Mouse (Mus musculus): ENCODE measurements at regions not wholly inside any gene's neighbourhood (a gene's known extent, or its start where the extent isn't known, plus 50 kb on each side); places are given as distances from the start of the nearest gene placed in this dataset.

- peak; percentile 29 for DNase-seq (ENCODE audit: low spot score)
These were observed 137.4 kb downstream of the Kitl start for GRCm38 (mm10) chr10:100152821-100153220.

DNA sequence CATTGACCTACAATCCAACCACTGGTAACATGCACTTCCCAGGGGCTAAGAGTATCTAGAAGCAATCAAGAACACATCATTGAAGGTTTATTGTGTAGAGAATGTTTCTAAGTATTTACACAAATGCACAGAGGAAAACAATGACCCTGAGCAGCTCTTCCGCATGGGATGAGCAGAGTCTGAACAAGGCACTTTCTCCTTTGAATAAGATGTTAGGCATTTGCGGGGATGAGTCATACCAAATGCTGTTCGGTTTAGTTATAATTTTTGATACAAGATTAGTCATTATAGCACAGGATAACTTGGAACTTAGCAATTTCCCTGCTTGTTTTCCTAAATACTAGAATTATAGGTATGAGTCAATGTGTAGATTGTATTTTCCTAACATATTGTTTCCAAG is 137.9 kb downstream of the Kitl start:
- DNase-seq (ENCODE audit: low spot score), result no peak

- DNase-seq (ENCODE audit: low spot score), result no peak
These were observed 140.1 kb downstream of the Kitl start for GRCm38 (mm10) chr10:100155566-100155965.

GRCm38 (mm10) chr10:100159843-100160531 is 144.6 kb downstream of the Kitl start:
- DNase-seq (ENCODE audit: low spot score), result peak; percentile 4

DNA sequence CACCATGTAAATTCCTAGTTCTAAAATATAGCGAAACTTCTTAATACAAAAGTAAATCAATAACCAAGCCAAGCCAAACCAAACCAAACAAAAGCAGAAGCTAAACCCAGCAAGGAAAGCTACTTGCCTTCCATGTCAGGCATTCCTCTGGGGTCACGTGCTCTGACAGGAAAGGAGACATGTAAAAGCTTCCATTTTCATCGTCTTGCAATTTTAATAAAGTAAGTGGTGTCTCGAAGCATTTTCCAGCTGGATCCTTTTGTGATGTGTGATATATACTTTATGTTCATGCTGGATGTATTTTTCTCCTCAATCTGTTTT is 145.1 kb downstream of the Kitl start:
- DNase-seq (ENCODE audit: low spot score), result no peak

GRCm38 (mm10) chr10:100161117-100161516 is 145.7 kb downstream of the Kitl start:
- DNase-seq (ENCODE audit: low spot score), result no peak

DNA sequence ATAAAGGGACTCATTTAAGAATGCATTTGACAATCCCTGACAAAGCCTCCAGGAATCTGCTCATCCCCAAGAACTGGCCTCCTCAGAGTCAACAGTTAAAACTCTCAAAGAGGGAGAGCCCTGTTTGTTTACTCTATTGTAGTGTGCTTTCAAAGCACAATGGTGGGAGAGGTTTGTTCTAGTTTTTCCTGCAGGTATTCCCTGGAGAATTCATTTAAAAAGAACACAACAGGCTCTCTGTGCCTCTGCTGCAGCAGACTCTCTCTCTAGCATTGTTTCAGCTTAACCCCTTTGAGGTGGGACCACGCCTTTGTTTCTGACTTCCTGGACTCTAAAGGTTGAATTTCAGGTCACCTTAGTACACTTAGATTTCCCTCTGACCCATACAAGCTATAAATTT is 149.1 kb downstream of the Kitl start:
- no peak for DNase-seq (ENCODE audit: low spot score)

GRCm38 (mm10) chr10:100170836-100171235 is 155.4 kb downstream of the Kitl start:
- DNase-seq (ENCODE audit: low spot score), result no peak

- DNase-seq (ENCODE audit: low spot score), result no peak
These were observed 137.8 kb upstream of the Gm4301 start for GRCm38 (mm10) chr10:100197673-100198072.

DNA sequence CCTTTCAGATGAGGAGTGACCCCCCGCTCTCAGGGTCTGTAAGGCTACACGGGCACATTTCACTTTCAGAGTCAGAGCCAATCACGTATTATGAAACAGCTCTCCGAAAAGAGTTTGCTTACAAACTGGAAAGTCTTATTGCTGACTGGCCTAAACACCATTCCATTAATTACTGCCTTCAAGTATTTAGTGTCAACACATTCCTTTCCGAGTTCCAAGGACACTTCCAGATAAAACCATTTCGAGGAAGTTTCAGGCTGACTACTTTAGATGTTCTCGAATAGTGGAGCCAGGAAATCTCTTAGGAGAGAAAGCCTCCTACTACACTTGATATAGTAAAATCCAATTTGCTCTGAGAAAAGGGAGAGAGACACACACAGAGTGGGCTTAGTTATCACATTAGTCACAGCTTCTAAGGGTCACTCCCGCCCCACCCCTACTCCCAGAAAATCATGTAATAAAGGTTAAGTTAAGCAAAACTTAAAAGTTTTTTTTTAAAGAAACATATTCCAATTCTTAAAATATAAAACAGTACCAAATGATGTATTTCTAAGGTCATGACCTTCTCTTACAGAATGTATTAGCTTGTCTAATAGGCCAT is 136.3 kb upstream of the Gm4301 start:
- DNase-seq (ENCODE audit: low spot score), result no peak

DNA sequence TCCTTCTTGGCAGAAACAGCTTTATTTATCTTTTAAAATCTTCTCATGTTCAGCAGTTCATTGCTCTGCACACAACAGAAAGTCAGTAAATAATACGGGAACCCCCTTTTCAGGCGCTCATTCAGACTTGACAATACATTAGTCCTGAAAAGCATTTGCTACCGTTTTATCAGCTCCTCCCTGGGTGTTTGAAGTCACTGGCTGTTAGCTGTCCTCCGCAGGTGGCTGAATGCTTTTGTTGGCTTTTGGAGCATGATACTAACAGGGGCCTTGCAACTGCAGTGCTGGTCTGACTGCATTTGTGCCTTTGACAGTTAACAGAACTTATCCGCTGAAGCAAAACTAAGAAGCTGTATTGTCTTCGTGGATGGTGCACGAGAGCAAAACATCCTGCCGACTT is 135.0 kb upstream of the Gm4301 start:
- DNase-seq (ENCODE audit: low spot score), result no peak

DNA sequence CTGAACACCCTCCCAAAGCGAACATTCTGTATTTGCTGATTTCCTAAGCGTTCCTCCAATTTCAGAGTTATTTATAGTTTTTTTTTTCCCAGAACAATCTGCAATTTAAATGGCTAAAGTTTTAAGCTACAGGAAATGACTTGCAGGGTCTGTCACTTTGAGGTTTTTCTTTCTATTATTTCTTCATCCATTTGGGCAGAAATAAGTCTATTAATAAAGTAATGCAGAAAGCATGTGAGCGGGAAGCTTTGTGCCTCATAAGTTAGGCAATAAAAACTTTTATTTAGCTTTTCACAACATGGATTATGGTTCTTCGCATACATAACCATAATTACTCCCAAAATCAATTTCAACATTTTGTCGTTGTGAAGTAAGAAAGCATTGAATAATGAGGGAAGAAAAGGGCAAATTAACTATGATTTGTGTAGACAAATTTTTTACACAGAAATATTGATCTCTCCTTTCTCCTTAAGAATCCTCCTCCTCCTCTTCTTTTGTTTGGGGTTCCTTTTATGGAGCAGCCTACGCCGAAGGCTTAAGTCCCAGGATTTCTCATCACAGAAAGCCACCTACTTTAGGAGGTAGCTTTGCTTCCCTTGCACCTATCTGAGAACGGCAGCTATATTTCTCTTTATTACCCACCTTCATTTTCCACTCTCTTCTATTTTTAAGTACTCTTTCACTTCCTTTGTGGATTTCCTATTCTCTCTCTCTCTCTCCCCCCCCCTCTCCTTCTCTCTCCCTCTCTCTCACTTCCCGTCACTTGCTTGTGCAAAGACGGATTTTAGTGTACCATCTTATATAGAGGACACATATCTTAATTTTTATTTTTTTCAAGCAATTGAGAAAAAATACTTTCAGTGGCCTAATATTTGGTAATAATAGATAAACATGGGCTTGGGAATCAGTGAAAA is 128.6 kb upstream of the Gm4301 start:
- DNase-seq (ENCODE audit: low spot score), result no peak

- peak; percentile 2 for DNase-seq (ENCODE audit: low spot score)
These were observed 124.8 kb upstream of the Gm4301 start for GRCm38 (mm10) chr10:100210684-100211083.

DNA sequence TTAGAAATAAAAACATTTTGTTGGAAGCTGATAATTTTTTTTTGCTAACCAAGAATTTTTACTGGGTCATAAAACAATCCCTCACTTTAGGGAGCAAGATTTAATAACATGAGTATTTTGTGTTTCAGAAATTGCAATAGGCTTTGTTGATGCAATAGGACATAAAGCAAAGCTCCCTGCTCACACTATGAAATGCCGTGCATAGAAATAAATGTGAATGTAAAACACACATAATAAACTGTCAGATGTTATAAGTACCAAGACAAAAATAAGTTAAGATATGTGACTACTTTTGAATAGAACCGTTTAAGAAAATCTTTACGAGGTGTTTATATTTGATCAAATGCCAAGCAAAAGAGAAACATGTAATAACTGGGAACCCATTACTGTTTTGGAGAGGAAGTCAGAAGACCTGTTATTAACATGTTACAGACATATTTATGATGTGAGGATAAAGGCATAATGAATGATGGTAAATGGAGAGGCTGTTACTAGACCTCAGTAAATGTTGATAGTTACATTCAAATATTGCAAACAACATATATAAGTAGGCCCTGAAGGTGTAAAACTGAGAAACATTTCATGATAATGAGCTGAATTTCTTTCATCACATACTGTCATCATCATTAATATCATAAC is 110.9 kb upstream of the Gm4301 start:
- DNase-seq (ENCODE audit: low spot score), result no peak

- DNase-seq (ENCODE audit: low spot score), result no peak
These were observed 76.1 kb upstream of the Gm4301 start for GRCm38 (mm10) chr10:100259235-100259900.

DNA sequence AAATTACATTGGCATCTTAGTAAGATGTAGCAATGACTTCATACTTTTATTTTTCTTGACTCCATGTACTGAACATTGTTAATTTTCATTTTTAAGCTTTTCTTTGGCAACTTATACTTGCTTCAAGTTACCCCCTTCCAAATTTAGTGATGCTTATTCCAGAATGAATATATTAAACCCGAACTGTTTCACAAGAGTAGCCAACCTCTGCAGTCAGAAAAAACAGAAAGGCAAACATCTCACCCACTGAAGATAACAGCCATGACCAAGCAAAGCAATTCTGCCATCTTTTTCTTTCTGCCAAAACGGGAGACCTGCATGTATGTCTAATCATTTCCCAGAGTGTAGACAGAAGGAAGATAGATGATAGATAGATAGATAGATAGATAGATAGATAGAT is 72.0 kb upstream of the Gm4301 start:
- no peak for DNase-seq (ENCODE audit: low spot score)

GRCm38 (mm10) chr10:100264066-100264465 is 71.4 kb upstream of the Gm4301 start:
- DNase-seq (ENCODE audit: low spot score), result no peak

- no peak for DNase-seq (ENCODE audit: low spot score)
These were observed 53.0 kb upstream of the Gm4301 start for GRCm38 (mm10) chr10:100282471-100282870.
